Mouse (Mus musculus) spleen, adult 10 weeks (tissue): ENCODE data around the gene Mypop. TPM values are rescaled to one million over a fixed set of nuclear protein-coding genes. Genes with fewer than 3 reads are reported as not detected.

ENCODE experiments used
- polyA plus RNA-seq: library from polyadenylated mRNA; stranded (reverse); fragments of 350-450 nt; fragmentation: Illumina TruSeq; extraction: RNeasy Lipid Tissue Mini Kit (QIAGEN cat#74804); gene quantifications from one replicate; pipeline ENCODE4 v1.2.3, GENCODE M21; 2015; ENCODE audit warnings: low replicate concordance; ENCODE audit not compliant: insufficient read depth

The Mypop gene
- polyA plus RNA-seq: 0.73 TPM

GRCm38 (mm10) chr7:18990601-18991295, at the start of gene Mypop:
Gene Mypop, plus strand, starts transcription at chr7:18991245.

GRCm38 (mm10) chr7:18987100-18987499, 3.9 kb upstream of the Mypop start, which contains the start of gene Nanos2:
Gene Nanos2, plus strand, starts transcription at chr7:18987400.

GRCm38 (mm10) chr7:19003902-19004630, 13.0 kb downstream of the Mypop start, which contains the start of gene Irf2bp1:
Gene Irf2bp1, plus strand, starts transcription at chr7:19004044.

GRCm38 (mm10) chr7:19023357-19023814, 32.3 kb downstream of the Mypop start, which contains the start of gene Foxa3:
Gene Foxa3, minus strand, starts transcription at chr7:19023538.

GRCm38 (mm10) chr7:19024096-19024506, 33.1 kb downstream of the Mypop start, which contains the start of gene Sympk:
Gene Sympk, plus strand, starts transcription at chr7:19024377.

Other genes starting within 250 kb of the Mypop start
- gene Psg19, start 192.7 kb upstream of the Mypop start, polyA plus RNA-seq: not detected
- not detected for gene Psg17, start 169.6 kb upstream of the Mypop start, polyA plus RNA-seq
- 6.1 TPM for gene Mill2, start 151.3 kb upstream of the Mypop start, polyA plus RNA-seq
- gene Pglyrp1, start 119.9 kb upstream of the Mypop start, polyA plus RNA-seq: 28.9 TPM
- 17.3 TPM for gene Ccdc61, start 80.8 kb upstream of the Mypop start, polyA plus RNA-seq
- 0.76 TPM for gene Nova2, start 65.4 kb upstream of the Mypop start, polyA plus RNA-seq
- gene Nanos2, start 3.8 kb upstream of the Mypop start, polyA plus RNA-seq: not detected
- gene Irf2bp1, start 12.8 kb downstream of the Mypop start, polyA plus RNA-seq: 6.8 TPM
- gene Foxa3, start 32.3 kb downstream of the Mypop start, polyA plus RNA-seq: not detected
- gene Sympk, start 33.1 kb downstream of the Mypop start, polyA plus RNA-seq: 43.3 TPM
- not detected for gene Rsph6a, start 63.4 kb downstream of the Mypop start, polyA plus RNA-seq
- gene Dmwd, start 85.0 kb downstream of the Mypop start, polyA plus RNA-seq: 5.3 TPM
- 37.1 TPM for gene Dmpk, start 92.6 kb downstream of the Mypop start, polyA plus RNA-seq
- gene Six5, start 103.3 kb downstream of the Mypop start, polyA plus RNA-seq: 2.0 TPM
- gene Gm4969, start 127.1 kb downstream of the Mypop start, polyA plus RNA-seq: 0.11 TPM
- gene Fbxo46, start 128.6 kb downstream of the Mypop start, polyA plus RNA-seq: 2.9 TPM
- gene Qpctl, start 158.0 kb downstream of the Mypop start, polyA plus RNA-seq: 9.4 TPM
- gene Snrpd2, start 158.5 kb downstream of the Mypop start, polyA plus RNA-seq: 28.2 TPM
- not detected for gene Gipr, start 174.9 kb downstream of the Mypop start, polyA plus RNA-seq
- 6.2 TPM for gene Eml2, start 185.2 kb downstream of the Mypop start, polyA plus RNA-seq
- 4.4 TPM for gene Gpr4, start 221.3 kb downstream of the Mypop start, polyA plus RNA-seq
- gene Opa3, start 237.1 kb downstream of the Mypop start, polyA plus RNA-seq: 17.4 TPM